Mouse (Mus musculus) megakaryocyte, embryonic 14.5 days (primary cell): ENCODE measurements at regions not wholly inside any gene's neighbourhood (a gene's known extent, or its start where the extent isn't known, plus 50 kb on each side); places are given as distances from the start of the nearest gene placed in this dataset.

ENCODE experiments used
- H3K27me3 ChIP-seq: replicated peaks from 2 replicates; pipeline ENCODE3; 2012; ENCODE audit warnings: inconsistent platforms
- H3K36me3 ChIP-seq: replicated peaks from 2 replicates; pipeline ENCODE3; 2012; ENCODE audit warnings: low read length, inconsistent platforms, mixed read lengths
- H3K4me1 ChIP-seq: 2 replicates; pipeline ENCODE4 v1.6.1; 2012; ENCODE audit warnings: inconsistent platforms
- H3K4me3 ChIP-seq: replicated peaks from 2 replicates; pipeline ENCODE3; 2012; ENCODE audit warnings: moderate library complexity, mild to moderate bottlenecking, inconsistent platforms
- H3K9me3 ChIP-seq: 2 replicates; pipeline ENCODE4 v1.6.1; 2012; ENCODE audit warnings: inconsistent platforms
- FLI1 ChIP-seq: IDR thresholded peaks from 2 replicates; pipeline ENCODE4 v1.6.1; 2012; ENCODE audit warnings: low read length, inconsistent platforms, mixed read lengths
- GATA1 ChIP-seq: IDR thresholded peaks from 3 replicates; pipeline ENCODE4 v1.6.1; 2012; ENCODE audit warnings: mixed read lengths, low read length, inconsistent platforms, borderline replicate concordance

DNA sequence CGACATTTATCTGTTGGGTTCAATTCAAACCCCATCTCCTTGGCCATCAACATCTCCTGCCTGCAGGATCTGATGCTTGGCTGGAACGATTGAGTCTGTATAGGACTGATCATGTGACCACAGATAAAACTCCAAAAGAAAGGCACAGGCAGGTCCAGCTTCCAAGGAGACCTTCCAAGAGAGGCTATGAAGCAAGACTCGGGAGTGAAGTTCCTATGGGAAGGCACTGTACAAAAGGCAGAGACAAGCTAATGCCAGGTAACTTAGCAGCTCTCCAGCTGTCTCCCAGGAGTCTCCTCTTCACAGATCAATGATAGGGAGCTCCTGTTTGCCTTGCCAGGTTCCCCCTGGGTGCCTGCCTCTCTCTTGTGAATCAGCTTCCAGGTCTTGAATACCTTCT, 528.2 kb upstream of the Adamts16 start:
- Histone ChIP-seq H3K36me3 (no peaks in the 10 kb centered on the region), H3K27me3 (no peaks in the 10 kb centered on the region), H3K4me1 (peaks cover 3% of the 10 kb centered on the region; the same call in 1 of the 2 replicates), H3K4me3 (no peak overlapping the region), H3K9me3 (peaks cover 14% of the 10 kb centered on the region)
- TF ChIP-seq FLI1 = no peak
- TF ChIP-seq GATA1 = no peak

- TF ChIP-seq FLI1 (no peak), GATA1 (no peak)
- no peak overlapping the region for H3K4me3 ChIP-seq
- no peaks in the 10 kb centered on the region for H3K27me3 ChIP-seq
- peaks cover 12% of the 10 kb centered on the region for H3K9me3 ChIP-seq
- H3K4me1 ChIP-seq = no peaks in the 10 kb centered on the region
- H3K36me3 ChIP-seq = no peaks in the 10 kb centered on the region
These were observed 523.6 kb upstream of the Adamts16 start for GRCm38 (mm10) chr13:71365261-71365660.

- TF ChIP-seq GATA1 (no peak), FLI1 (no peak)
- H3K36me3 ChIP-seq = no peaks in the 10 kb centered on the region
- H3K9me3 ChIP-seq = peaks cover 22% of the 10 kb centered on the region
- no peaks in the 10 kb centered on the region for H3K27me3 ChIP-seq
- no peaks in the 10 kb centered on the region for H3K4me1 ChIP-seq
- no peak overlapping the region for H3K4me3 ChIP-seq
These were observed 520.7 kb upstream of the Adamts16 start for GRCm38 (mm10) chr13:71362311-71362710.

GRCm38 (mm10) chr13:71359112-71359511, 517.5 kb upstream of the Adamts16 start:
- peaks cover 19% of the 10 kb centered on the region for H3K9me3 ChIP-seq
- no peaks in the 10 kb centered on the region for H3K4me1 ChIP-seq
- TF ChIP-seq GATA1 = no peak
- TF ChIP-seq FLI1 = no peak
- H3K27me3 ChIP-seq = no peaks in the 10 kb centered on the region
- no peaks in the 10 kb centered on the region for H3K36me3 ChIP-seq
- no peak overlapping the region for H3K4me3 ChIP-seq

DNA sequence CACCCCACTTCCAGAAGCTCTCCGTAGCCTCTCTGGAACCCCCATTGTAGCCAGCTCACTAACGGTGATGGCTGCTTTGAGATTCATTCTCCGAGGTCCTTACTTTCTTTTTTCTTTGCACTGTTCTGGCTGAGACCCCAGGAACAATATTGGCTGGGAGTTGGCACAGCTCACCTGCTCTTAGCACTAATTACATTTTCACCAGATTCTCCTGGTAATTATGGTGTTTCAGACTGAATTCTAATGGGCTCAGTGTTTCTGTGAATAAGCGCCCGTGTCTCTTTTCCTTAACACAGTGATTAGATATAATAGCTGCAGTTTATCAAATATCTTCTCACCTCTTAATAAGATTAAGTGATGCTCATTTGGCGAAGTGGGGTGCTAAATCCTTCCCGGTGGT, 509.2 kb upstream of the Adamts16 start:
- Histone ChIP-seq H3K27me3 (no peaks in the 10 kb centered on the region), H3K9me3 (no peaks in the 10 kb centered on the region), H3K36me3 (no peaks in the 10 kb centered on the region), H3K4me1 (no peaks in the 10 kb centered on the region), H3K4me3 (no peak overlapping the region)
- TF ChIP-seq GATA1 = no peak
- TF ChIP-seq FLI1 = no peak

- Histone ChIP-seq H3K4me1 (no peaks in the 10 kb centered on the region), H3K9me3 (peaks cover 6% of the 10 kb centered on the region; the same call in 1 of the 2 replicates), H3K27me3 (no peaks in the 10 kb centered on the region), H3K4me3 (no peak overlapping the region), H3K36me3 (no peaks in the 10 kb centered on the region)
- no peak for TF ChIP-seq GATA1
- no peak for TF ChIP-seq FLI1
These were observed 501.3 kb upstream of the Adamts16 start for GRCm38 (mm10) chr13:71342921-71343320.

DNA sequence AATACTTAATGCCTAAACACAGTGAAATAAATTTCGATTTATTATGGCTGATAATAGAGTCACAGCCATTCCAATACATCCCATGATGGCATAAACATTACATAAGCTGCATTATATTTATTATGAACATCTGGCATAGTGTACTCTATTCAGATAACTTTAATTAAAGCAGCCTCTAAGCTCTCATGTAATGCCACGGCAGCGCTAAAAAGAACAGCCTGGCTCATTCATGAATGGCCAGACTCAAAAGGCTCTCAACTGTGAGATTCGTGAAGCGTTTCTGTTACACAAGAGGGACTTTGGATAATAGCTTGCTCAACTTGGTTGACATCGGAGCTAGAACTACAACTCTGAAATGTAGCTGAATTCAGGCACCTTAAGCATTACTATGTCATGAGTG, 497.1 kb upstream of the Adamts16 start:
- Histone ChIP-seq H3K27me3 (no peaks in the 10 kb centered on the region), H3K36me3 (no peaks in the 10 kb centered on the region), H3K4me1 (no peaks in the 10 kb centered on the region), H3K9me3 (peaks cover 13% of the 10 kb centered on the region), H3K4me3 (no peak overlapping the region)
- TF ChIP-seq GATA1 (no peak), FLI1 (no peak)

DNA sequence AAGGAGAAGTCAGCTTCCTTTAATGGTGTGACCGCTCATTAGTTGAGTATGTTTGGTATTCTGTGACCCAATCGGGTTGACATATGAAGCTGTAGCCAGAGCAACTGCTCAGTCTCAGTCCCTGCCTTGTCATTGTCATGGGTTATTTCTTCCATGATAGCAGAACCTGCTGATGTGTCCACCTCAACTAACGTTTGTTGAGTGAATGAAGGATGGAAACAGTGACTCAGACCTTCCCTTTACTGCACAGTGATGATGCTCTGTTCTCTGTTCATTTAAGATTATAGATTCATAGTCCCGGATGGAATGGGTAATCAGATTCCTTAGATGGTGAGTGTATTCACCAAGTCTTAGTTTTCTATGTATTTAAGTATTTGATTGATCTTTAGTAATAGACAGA, 493.3 kb upstream of the Adamts16 start:
- Histone ChIP-seq H3K4me3 (no peak overlapping the region), H3K27me3 (no peaks in the 10 kb centered on the region), H3K36me3 (no peaks in the 10 kb centered on the region), H3K9me3 (peaks cover 35% of the 10 kb centered on the region), H3K4me1 (no peaks in the 10 kb centered on the region)
- TF ChIP-seq FLI1 (no peak), GATA1 (no peak)

- no peak for TF ChIP-seq FLI1
- no peak for TF ChIP-seq GATA1
- Histone ChIP-seq H3K27me3 (no peaks in the 10 kb centered on the region), H3K36me3 (no peaks in the 10 kb centered on the region), H3K4me1 (no peaks in the 10 kb centered on the region), H3K4me3 (no peak overlapping the region), H3K9me3 (peaks cover 36% of the 10 kb centered on the region)
These were observed 491.5 kb upstream of the Adamts16 start for GRCm38 (mm10) chr13:71333146-71333545.

GRCm38 (mm10) chr13:71330321-71330720, 488.7 kb upstream of the Adamts16 start:
- peaks cover 32% of the 10 kb centered on the region for H3K9me3 ChIP-seq
- TF ChIP-seq GATA1 (no peak), FLI1 (no peak)

More at GRCm38 (mm10) chr13:71330321-71330720, 488.7 kb upstream of the Adamts16 start:
- no peaks in the 10 kb centered on the region for H3K36me3 ChIP-seq
- H3K4me1 ChIP-seq = no peaks in the 10 kb centered on the region
- no peaks in the 10 kb centered on the region for H3K27me3 ChIP-seq
- H3K4me3 ChIP-seq = no peak overlapping the region
